Mouse (Mus musculus) G1E (cell line): ENCODE results near the gene Clmn. TPM values are rescaled to one million over a fixed set of nuclear protein-coding genes. Genes with fewer than 3 reads are reported as not detected.

Source experiments
- ATAC-seq: 2 replicates; pipeline ENCODE4 v1.8.0; 2016; ENCODE audit warnings: mild to moderate bottlenecking; ENCODE audit not compliant: insufficient number of reproducible peaks, poor library complexity, low FRiP score, severe bottlenecking; ENCODE audit errors: extremely low read depth
- DNase-seq: peaks from one replicate; pipeline ENCODE4 v3.0.0; 2012; ENCODE audit warnings: low spot score
- H3K27me3 ChIP-seq: 2 replicates; pipeline ENCODE4 v1.6.1; 2012; ENCODE audit warnings: mild to moderate bottlenecking, low read length, inconsistent platforms; ENCODE audit not compliant: insufficient read depth
- H3K36me3 ChIP-seq: replicated peaks from 2 replicates; pipeline ENCODE3; 2012; ENCODE audit warnings: mild to moderate bottlenecking, inconsistent platforms
- H3K4me1 ChIP-seq: 2 replicates; pipeline ENCODE4 v1.6.1; 2012; ENCODE audit warnings: low read depth, low read length, inconsistent platforms, mixed read lengths; ENCODE audit not compliant: insufficient read depth
- H3K4me3 ChIP-seq: 2 replicates; pipeline ENCODE4 v1.5.1; 2012; ENCODE audit warnings: low read depth, mild to moderate bottlenecking, inconsistent platforms, low read length, moderate library complexity, mixed read lengths
- H3K9me3 ChIP-seq: replicated peaks from 2 replicates; pipeline ENCODE4 v1.6.1; 2012; ENCODE audit warnings: inconsistent platforms
- CTCF ChIP-seq: IDR thresholded peaks from 2 replicates; pipeline ENCODE4 v1.5.1; 2012; ENCODE audit warnings: low read depth, low read length, inconsistent platforms, mixed read lengths
- GATA1 ChIP-seq: IDR thresholded peaks from 2 replicates; pipeline ENCODE4 v1.6.1; 2012; ENCODE audit warnings: borderline replicate concordance, low read length, inconsistent platforms, mixed read lengths
- GATA2 ChIP-seq: IDR thresholded peaks from 2 replicates; pipeline ENCODE4 v1.6.1; 2012; ENCODE audit warnings: low read depth, low read length, inconsistent platforms, borderline replicate concordance
- POLR2AphosphoS5 ChIP-seq: IDR thresholded peaks from 2 replicates; pipeline ENCODE4 v1.6.1; 2012; ENCODE audit warnings: low read depth, low read length, inconsistent platforms; ENCODE audit not compliant: insufficient replicate concordance
- TAL1 ChIP-seq: conservative IDR thresholded peaks from 2 replicates; pipeline ENCODE4 v1.6.1; 2012; ENCODE audit warnings: low read depth, low read length, inconsistent platforms, mixed read lengths
- polyA plus RNA-seq: library from polyadenylated mRNA; stranded (reverse); fragments of >175 nt; gene quantifications from 2 replicates; pipeline ENCODE4 v1.2.3, GENCODE M21; 2012
- total RNA-seq, 2 experiments: library from RNA; stranded (forward) in 1 of 2; stranded (reverse) in 1 of 2; fragments of 200-1000 nt in 1 of 2; fragments of >200 nt in 1 of 2; fragmentation: Nextera tagmentation in 1 of 2; gene quantifications; 2 replicates each; pipeline ENCODE4 v1.2.3; 2014 to 2017

Gene Clmn
- total and polyA plus RNA-seq, 3 experiments: 0.27 TPM; not detected in 2

GRCm38 (mm10) chr12:104848667-104849066, 16.2 kb downstream of the Clmn start:
- H3K4me1 ChIP-seq: no peaks in the 10 kb centered on the region
- TF ChIP-seq CTCF: no peak
- no peak for TF ChIP-seq TAL1
- TF ChIP-seq GATA2: no peak
- no peak for TF ChIP-seq GATA1
- TF ChIP-seq POLR2AphosphoS5: no peak
- H3K9me3 ChIP-seq: peaks cover 83% of the 10 kb centered on the region
- no peaks in the 10 kb centered on the region for H3K36me3 ChIP-seq
- no peak for DNase-seq
- H3K4me3 ChIP-seq: no peak overlapping the region
- H3K27me3 ChIP-seq: no peaks in the 10 kb centered on the region
- no peak for ATAC-seq

- no peak for DNase-seq
Measured at GRCm38 (mm10) chr12:104847227-104847626, 17.6 kb downstream of the Clmn start.

GRCm38 (mm10) chr12:104845707-104846106, 19.2 kb downstream of the Clmn start:
- Histone ChIP-seq H3K36me3 (no peaks in the 10 kb centered on the region), H3K4me3 (no peak overlapping the region), H3K4me1 (no peaks in the 10 kb centered on the region), H3K27me3 (no peaks in the 10 kb centered on the region), H3K9me3 (peaks cover 83% of the 10 kb centered on the region)
- DNase-seq (no peak), ATAC-seq (no peak)
- no peak for TF ChIP-seq TAL1
- TF ChIP-seq CTCF: no peak
- no peak for TF ChIP-seq GATA2
- no peak for TF ChIP-seq GATA1
- TF ChIP-seq POLR2AphosphoS5: no peak

More at GRCm38 (mm10) chr12:104847227-104847626, 17.6 kb downstream of the Clmn start:
- TF ChIP-seq CTCF (no peak), POLR2AphosphoS5 (no peak), TAL1 (no peak), GATA2 (no peak), GATA1 (no peak)
- peaks cover 86% of the 10 kb centered on the region for H3K9me3 ChIP-seq
- no peaks in the 10 kb centered on the region for H3K4me1 ChIP-seq
- no peaks in the 10 kb centered on the region for H3K27me3 ChIP-seq
- ATAC-seq: no peak
- no peak overlapping the region for H3K4me3 ChIP-seq
- H3K36me3 ChIP-seq: no peaks in the 10 kb centered on the region

DNA sequence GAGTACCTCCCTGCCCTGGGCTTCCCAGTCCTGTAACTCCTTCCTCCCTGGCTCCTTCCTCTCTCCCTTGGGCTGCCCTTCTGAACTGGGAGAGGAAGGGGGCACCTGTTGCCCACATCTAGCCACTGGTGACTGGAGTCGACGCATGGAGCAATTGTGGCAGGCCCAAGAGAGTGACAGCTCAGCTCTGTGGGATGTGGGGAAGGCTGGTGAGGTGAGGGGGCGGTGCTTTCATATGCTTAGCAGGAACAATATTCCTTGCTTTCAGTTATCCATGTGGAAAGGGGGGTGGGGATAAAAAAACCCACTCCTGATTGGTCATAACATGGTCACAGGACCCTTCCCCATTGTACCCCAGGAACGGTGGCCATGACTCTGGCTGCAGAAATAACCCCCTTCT, 19.9 kb downstream of the Clmn start:
- Histone ChIP-seq H3K36me3 (no peaks in the 10 kb centered on the region), H3K27me3 (no peaks in the 10 kb centered on the region), H3K9me3 (peaks cover 83% of the 10 kb centered on the region), H3K4me3 (no peak overlapping the region), H3K4me1 (no peaks in the 10 kb centered on the region)
- ATAC-seq: no peak
- TF ChIP-seq CTCF: no peak
- TF ChIP-seq POLR2AphosphoS5: no peak
- DNase-seq: no peak

GRCm38 (mm10) chr12:104844279-104844678, 20.6 kb downstream of the Clmn start:
- ATAC-seq: no peak
- TF ChIP-seq GATA2: no peak
- no peak for TF ChIP-seq TAL1
- TF ChIP-seq GATA1: no peak
- no peaks in the 10 kb centered on the region for H3K27me3 ChIP-seq

GRCm38 (mm10) chr12:104841256-104841655, 23.6 kb downstream of the Clmn start:
- Histone ChIP-seq H3K36me3 (no peaks in the 10 kb centered on the region), H3K9me3 (peaks cover 84% of the 10 kb centered on the region), H3K4me3 (no peak overlapping the region), H3K4me1 (no peaks in the 10 kb centered on the region), H3K27me3 (no peaks in the 10 kb centered on the region; the same call in 1 of the 2 replicates)
- TF ChIP-seq TAL1 (no peak), GATA2 (no peak), POLR2AphosphoS5 (no peak), CTCF (no peak), GATA1 (no peak)
- DNase-seq (no peak), ATAC-seq (no peak)

More at GRCm38 (mm10) chr12:104844279-104844678, 20.6 kb downstream of the Clmn start:
- Histone ChIP-seq H3K36me3 (no peaks in the 10 kb centered on the region), H3K4me3 (no peak overlapping the region), H3K9me3 (peaks cover 83% of the 10 kb centered on the region), H3K4me1 (no peaks in the 10 kb centered on the region)
- DNase-seq: no peak

DNA sequence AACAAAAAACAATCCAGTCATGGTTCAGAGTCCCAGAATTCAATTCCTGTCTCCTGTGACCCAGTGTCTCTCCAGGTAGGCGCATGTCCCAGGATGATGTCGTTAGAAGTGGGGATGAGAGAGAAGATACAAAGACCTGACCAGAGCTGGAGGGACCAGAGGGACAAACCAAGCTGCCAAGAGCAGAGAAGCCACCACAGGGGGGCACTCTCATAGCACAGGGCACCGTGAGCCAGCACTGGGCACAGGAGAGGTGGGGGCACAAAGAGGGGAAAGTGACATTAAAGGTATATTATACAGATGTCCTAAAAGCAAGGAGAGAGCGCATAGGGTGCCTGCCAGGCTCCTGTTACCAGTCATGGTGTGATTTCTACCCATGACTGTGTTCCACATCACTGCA, 25.9 kb downstream of the Clmn start:
- Histone ChIP-seq H3K36me3 (no peaks in the 10 kb centered on the region), H3K27me3 (no peaks in the 10 kb centered on the region; the same call in 1 of the 2 replicates), H3K4me1 (no peaks in the 10 kb centered on the region), H3K9me3 (peaks cover 82% of the 10 kb centered on the region), H3K4me3 (no peak overlapping the region)
- no peak for DNase-seq
- TF ChIP-seq GATA1 (no peak), POLR2AphosphoS5 (no peak), CTCF (no peak), GATA2 (no peak), TAL1 (no peak)
- no peak for ATAC-seq
